Mouse (Mus musculus): Measurements from ENCODE around the gene Pygb. TPM values are rescaled to one million over a fixed set of nuclear protein-coding genes. Genes with fewer than 3 reads are reported as not detected.

Gene Pygb
- polyA plus RNA-seq, 1 experiment from 2014 or later: 53.3 TPM

DNA sequence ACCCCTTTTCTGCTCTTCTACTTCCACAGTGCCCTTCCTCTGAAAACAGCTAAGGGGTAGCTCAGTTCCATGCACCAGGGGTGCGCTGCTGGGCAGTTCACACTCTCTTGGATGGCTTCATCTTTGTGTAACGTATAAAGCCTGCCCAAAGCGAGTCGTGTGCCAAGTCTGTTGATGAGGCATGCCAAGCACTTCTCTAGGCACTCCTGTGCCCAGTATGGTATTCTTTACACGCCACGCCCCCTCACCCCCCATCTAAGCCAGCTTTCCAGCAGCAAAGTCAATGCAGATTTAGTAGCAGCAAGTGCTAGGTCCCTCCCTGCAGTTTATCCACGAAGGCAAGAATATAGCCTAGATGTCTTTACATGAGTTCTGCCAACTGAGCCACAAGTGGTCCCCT lies 48.1 kb downstream of the Pygb start:
- Histone ChIP-seq H3K9ac (ENCODE audit: low read depth, low read length) (no peak overlapping the region), H3K36me3 (ENCODE audit: insufficient read depth, low read length) (peaks cover 41% of the 10 kb centered on the region), H3K4me2 (ENCODE audit: low read length) (no peak overlapping the region), H3K4me3 (replicated peaks; ENCODE audit: low read depth, low read length) (no peak overlapping the region), H3K27me3 (ENCODE audit: insufficient read depth, low read length) (no peaks in the 10 kb centered on the region), H3K4me1 (replicated peaks; ENCODE audit: insufficient read depth, low read length) (no peaks in the 10 kb centered on the region), H3K27ac (no peak overlapping the region), H3K9me3 (replicated peaks; ENCODE audit: low read length) (no peaks in the 10 kb centered on the region)
- 93% methylated on average over 7 of the region's 7 CpGs for WGBS
- ATAC-seq (replicated peaks; ENCODE audit: low FRiP score, low read depth) (no peak), DNase-seq (ENCODE audit: low spot score) (no peak)
- no peak for TF ChIP-seq CTCF (IDR thresholded peaks at IDR 0.05; ENCODE audit: low read depth)

- no peak for DNase-seq (ENCODE audit: low spot score)
- Histone ChIP-seq H3K27ac (no peak overlapping the region), H3K27me3 (ENCODE audit: insufficient read depth, low read length) (no peaks in the 10 kb centered on the region), H3K36me3 (ENCODE audit: insufficient read depth, low read length) (peaks cover 29% of the 10 kb centered on the region), H3K4me3 (replicated peaks; ENCODE audit: low read depth, low read length) (no peak overlapping the region), H3K4me2 (ENCODE audit: low read length) (no peak overlapping the region), H3K9me3 (replicated peaks; ENCODE audit: low read length) (no peaks in the 10 kb centered on the region), H3K9ac (ENCODE audit: low read depth, low read length) (no peak overlapping the region), H3K4me1 (replicated peaks; ENCODE audit: insufficient read depth, low read length) (no peaks in the 10 kb centered on the region)
- 94% methylated on average over 4 of the region's 4 CpGs for WGBS
- ATAC-seq (replicated peaks; ENCODE audit: low FRiP score, low read depth): no peak
- no peak for TF ChIP-seq CTCF (IDR thresholded peaks at IDR 0.05; ENCODE audit: low read depth)
Observed at GRCm38 (mm10) chr2:150835975-150836374, 49.4 kb downstream of the Pygb start.

- ATAC-seq (replicated peaks; ENCODE audit: low FRiP score, low read depth) (no peak), DNase-seq (ENCODE audit: low spot score) (no peak)
- 75% methylated on average over 15 of the region's 15 CpGs for WGBS
- H3K4me2 ChIP-seq (ENCODE audit: low read length): no peak overlapping the region
- no peaks in the 10 kb centered on the region for H3K9me3 ChIP-seq (replicated peaks; ENCODE audit: low read length)
- no peaks in the 10 kb centered on the region for H3K4me1 ChIP-seq (replicated peaks; ENCODE audit: insufficient read depth, low read length)
- H3K9ac ChIP-seq (ENCODE audit: low read depth, low read length): no peak overlapping the region
- TF ChIP-seq CTCF (IDR thresholded peaks at IDR 0.05; ENCODE audit: low read depth): no peak
- peaks cover 20% of the 10 kb centered on the region; the same call in 1 of the 2 replicates for H3K36me3 ChIP-seq (ENCODE audit: insufficient read depth, low read length)
- no peaks in the 10 kb centered on the region for H3K27me3 ChIP-seq (ENCODE audit: insufficient read depth, low read length)
- no peak overlapping the region for H3K4me3 ChIP-seq (replicated peaks; ENCODE audit: low read depth, low read length)
- H3K27ac ChIP-seq: no peak overlapping the region
Observed at GRCm38 (mm10) chr2:150836906-150837305, 50.4 kb downstream of the Pygb start.

DNA sequence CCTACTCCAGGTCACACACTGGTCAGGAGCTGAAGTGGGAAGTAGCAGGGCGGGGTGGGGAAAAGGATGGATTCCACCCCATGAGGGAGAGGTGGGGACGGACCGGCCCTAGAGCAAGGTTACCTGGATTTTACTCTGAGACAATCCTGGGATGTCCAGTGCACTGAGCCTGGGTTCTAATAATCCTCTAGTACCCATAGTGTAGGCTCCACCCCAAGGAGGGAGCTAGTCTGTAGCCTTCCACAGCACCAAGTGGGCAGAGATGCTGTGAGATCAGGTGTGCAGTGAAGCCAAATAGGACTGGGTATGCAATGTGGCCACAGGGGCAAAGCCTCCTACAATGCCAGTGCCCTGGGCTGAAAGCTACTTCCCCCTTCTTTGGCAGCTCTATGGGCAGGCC lies 51.2 kb downstream of the Pygb start:
- Histone ChIP-seq H3K4me2 (ENCODE audit: low read length) (no peak overlapping the region), H3K4me3 (replicated peaks; ENCODE audit: low read depth, low read length) (no peak overlapping the region), H3K4me1 (replicated peaks; ENCODE audit: insufficient read depth, low read length) (no peaks in the 10 kb centered on the region), H3K27me3 (ENCODE audit: insufficient read depth, low read length) (no peaks in the 10 kb centered on the region), H3K9ac (ENCODE audit: low read depth, low read length) (no peak overlapping the region), H3K9me3 (replicated peaks; ENCODE audit: low read length) (no peaks in the 10 kb centered on the region), H3K36me3 (ENCODE audit: insufficient read depth, low read length) (peaks cover 15% of the 10 kb centered on the region; the same call in 1 of the 2 replicates), H3K27ac (no peak overlapping the region)
- 98% methylated on average over 3 of the region's 3 CpGs for WGBS
- ATAC-seq (replicated peaks; ENCODE audit: low FRiP score, low read depth) (no peak), DNase-seq (ENCODE audit: low spot score) (no peak)
- no peak for TF ChIP-seq CTCF (IDR thresholded peaks at IDR 0.05; ENCODE audit: low read depth)

DNA sequence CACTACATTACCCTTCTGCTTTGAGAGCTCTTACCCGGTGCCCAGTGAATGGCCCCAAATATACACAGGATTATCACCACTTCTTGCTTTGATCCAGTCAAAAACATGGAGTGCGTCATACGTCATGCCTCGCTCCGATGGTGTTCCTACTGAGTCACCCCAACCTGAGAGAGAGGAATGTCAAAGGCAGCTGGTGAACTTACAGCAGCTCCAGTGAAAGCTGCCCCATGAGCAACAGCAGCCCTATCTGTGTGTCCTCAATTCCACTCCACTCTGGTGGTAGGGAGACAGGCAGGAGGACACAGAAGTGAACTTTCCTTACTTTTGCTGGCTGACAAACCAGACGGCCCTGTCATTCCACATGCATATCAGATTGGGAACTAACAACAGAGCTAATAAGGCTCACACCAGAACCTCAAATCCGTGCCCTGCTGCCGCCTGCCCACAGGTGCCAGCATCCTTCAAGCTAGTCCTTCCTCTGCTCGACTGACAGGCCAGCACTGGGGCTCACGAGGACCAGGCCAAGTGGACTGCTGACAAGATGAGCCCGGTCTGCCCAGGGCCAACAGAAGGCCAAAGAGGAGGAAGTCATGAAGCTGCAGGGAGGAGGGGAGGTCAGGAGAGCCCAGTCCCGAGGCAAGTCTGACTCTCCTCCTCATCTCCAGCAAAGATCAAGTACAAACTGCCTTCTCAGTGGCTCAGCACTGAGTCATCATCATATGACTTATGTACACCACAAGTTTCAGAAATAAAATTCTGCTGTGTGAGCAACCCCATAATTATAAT lies 53.3 kb downstream of the Pygb start:
- Histone ChIP-seq H3K4me3 (replicated peaks; ENCODE audit: low read depth, low read length) (no peak overlapping the region), H3K9ac (ENCODE audit: low read depth, low read length) (no peak overlapping the region), H3K36me3 (ENCODE audit: insufficient read depth, low read length) (peaks cover 14% of the 10 kb centered on the region; the same call in 1 of the 2 replicates), H3K9me3 (replicated peaks; ENCODE audit: low read length) (no peaks in the 10 kb centered on the region), H3K27ac (no peak overlapping the region), H3K4me2 (ENCODE audit: low read length) (no peak overlapping the region), H3K4me1 (replicated peaks; ENCODE audit: insufficient read depth, low read length) (no peaks in the 10 kb centered on the region), H3K27me3 (ENCODE audit: insufficient read depth, low read length) (no peaks in the 10 kb centered on the region)
- TF ChIP-seq CTCF (IDR thresholded peaks at IDR 0.05; ENCODE audit: low read depth): no peak
- ATAC-seq (replicated peaks; ENCODE audit: low FRiP score, low read depth) (0 out of 2 replicates have a peak, but pooled peaks have one; percentile 59), DNase-seq (ENCODE audit: low spot score) (no peak)
- 69% methylated on average over 12 of the region's 12 CpGs for WGBS

- Histone ChIP-seq H3K4me1 (replicated peaks; ENCODE audit: insufficient read depth, low read length) (no peaks in the 10 kb centered on the region), H3K9ac (ENCODE audit: low read depth, low read length) (no peak overlapping the region), H3K4me2 (ENCODE audit: low read length) (no peak overlapping the region), H3K27me3 (ENCODE audit: insufficient read depth, low read length) (no peaks in the 10 kb centered on the region), H3K36me3 (ENCODE audit: insufficient read depth, low read length) (peaks cover 14% of the 10 kb centered on the region; the same call in 1 of the 2 replicates), H3K27ac (no peak overlapping the region), H3K9me3 (replicated peaks; ENCODE audit: low read length) (no peaks in the 10 kb centered on the region), H3K4me3 (replicated peaks; ENCODE audit: low read depth, low read length) (no peak overlapping the region)
- ATAC-seq (replicated peaks; ENCODE audit: low FRiP score, low read depth) (no peak), DNase-seq (ENCODE audit: low spot score) (no peak)
- no peak for TF ChIP-seq CTCF (IDR thresholded peaks at IDR 0.05; ENCODE audit: low read depth)
- 69% methylated on average over 11 of the region's 11 CpGs for WGBS
Observed at GRCm38 (mm10) chr2:150841109-150841508, 54.6 kb downstream of the Pygb start.
